Comparison of ENCODE assay signal across 12 mouse cellular contexts in genomic region chr4:40063751-40064456, GRCm38 (mm10).
DNase-seq lines count a peak whose midpoint lies in the region; ATAC-seq and TF ChIP-seq lines count a peak whose summit lies in the region.
"Had no signal": no experiment of that assay in that cellular context is flagged by ENCODE, and none has a peak within 500 bp of the region (broad histone marks: within the 10 kb centered on the region; RNA-seq: fewer than 3 reads in every experiment).

No protein-coding gene starts in this region.

- no peak overlapping the region for H3K27ac ChIP-seq in heart, embryonic 10.5 days
- H3K27ac ChIP-seq in liver, adult 2 months (replicated peaks; ENCODE audit: insufficient read depth, low read depth, low read length) = no peak overlapping the region
- peak overlapping the region; percentile 33 for H3K27ac ChIP-seq in forebrain, embryonic 16.5 days (ENCODE audit: low read length)
- H3K27ac ChIP-seq: embryonic facial prominence, embryonic 13.5 days had no signal

- no peak overlapping the region for H3K4me3 ChIP-seq in heart, embryonic 10.5 days
- no peak overlapping the region for H3K4me3 ChIP-seq in liver, adult 2 months (ENCODE audit: insufficient read depth, low read depth, low read length)
- H3K4me3 ChIP-seq in forebrain, embryonic 16.5 days (replicated peaks; ENCODE audit: low read length) = no peak overlapping the region
- H3K4me3 ChIP-seq: embryonic facial prominence, embryonic 13.5 days had no signal

- no peak for TF ChIP-seq POLR2A in liver, adult 2 months (IDR thresholded peaks at IDR 0.05; ENCODE audit: extremely low read depth, insufficient read depth, low read length)

- 80% methylated on average over 3 of the region's 3 CpGs for WGBS in heart, embryonic 10.5 days
- WGBS in liver, adult 2 months = 57% methylated on average over 3 of the region's 3 CpGs
- 62% methylated on average over 3 of the region's 3 CpGs for WGBS in forebrain, embryonic 16.5 days

- ATAC-seq in forebrain, embryonic 16.5 days = peak; percentile 83

- no peaks in the 10 kb centered on the region; the same call in 1 of the 2 replicates for H3K9me3 ChIP-seq in heart, embryonic 10.5 days
- no peaks in the 10 kb centered on the region for H3K9me3 ChIP-seq in forebrain, embryonic 16.5 days (ENCODE audit: control insufficient read depth, low read length)
- H3K9me3 ChIP-seq: embryonic facial prominence, embryonic 13.5 days; G1E had no signal

- no peaks in the 10 kb centered on the region for H3K36me3 ChIP-seq in heart, embryonic 10.5 days
- H3K36me3 ChIP-seq in liver, adult 2 months (ENCODE audit: control insufficient read depth, insufficient read depth, low read length) = no peaks in the 10 kb centered on the region
- no peaks in the 10 kb centered on the region for H3K36me3 ChIP-seq in forebrain, embryonic 16.5 days (ENCODE audit: control insufficient read depth, insufficient read depth)
- H3K36me3 ChIP-seq: embryonic facial prominence, embryonic 13.5 days; G1E had no signal

- H3K9ac ChIP-seq in liver, adult 2 months (ENCODE audit: low read depth, low read length) = no peak overlapping the region
- no peak overlapping the region for H3K9ac ChIP-seq in forebrain, embryonic 16.5 days (replicated peaks; ENCODE audit: low read depth, low read length)
- H3K9ac ChIP-seq: embryonic facial prominence, embryonic 13.5 days had no signal

- no peak overlapping the region for H3K4me2 ChIP-seq in forebrain, embryonic 16.5 days (ENCODE audit: low read length)
- H3K4me2 ChIP-seq: embryonic facial prominence, embryonic 13.5 days had no signal

- TF ChIP-seq CTCF in liver, adult 2 months (IDR thresholded peaks at IDR 0.05; ENCODE audit: low read depth, low read length) = no peak

- H3K27me3 ChIP-seq in heart, embryonic 10.5 days (ENCODE audit: insufficient read depth, poor library complexity, severe bottlenecking) = no peaks in the 10 kb centered on the region
- no peaks in the 10 kb centered on the region for H3K27me3 ChIP-seq in liver, adult 2 months (ENCODE audit: control insufficient read depth, insufficient read depth, low read length)
- no peaks in the 10 kb centered on the region for H3K27me3 ChIP-seq in forebrain, embryonic 16.5 days (replicated peaks; ENCODE audit: control insufficient read depth, insufficient read depth, low read length)
- H3K27me3 ChIP-seq: embryonic facial prominence, embryonic 13.5 days had no signal

- H3K4me1 ChIP-seq in heart, embryonic 10.5 days = no peaks in the 10 kb centered on the region
- H3K4me1 ChIP-seq in liver, adult 2 months (ENCODE audit: control insufficient read depth, insufficient read depth, low read length) = peaks cover 1% of the 10 kb centered on the region; the same call in 1 of the 2 replicates
- H3K4me1 ChIP-seq in forebrain, embryonic 16.5 days (replicated peaks; ENCODE audit: control insufficient read depth, insufficient read depth, low read length) = no peaks in the 10 kb centered on the region; the same call in 1 of the 2 replicates
- H3K4me1 ChIP-seq: embryonic facial prominence, embryonic 13.5 days had no signal

- peak; percentile 16 for DNase-seq in adrenal gland, adult 8-10 months
- no peak for DNase-seq in adrenal gland, postnatal 25 days
- peak; percentile 2 to 3 for DNase-seq in heart, adult 9 months (ENCODE audit: low spot score in 2 of 2)
- DNase-seq in heart, embryonic 10.5 days (ENCODE audit: low spot score) = no peak
- peak; percentile 29 for DNase-seq in liver, adult 2 months (ENCODE audit: extremely low read depth, low read depth, low spot score)
- no peak for DNase-seq in liver
- DNase-seq in urinary bladder, adult 18-20 months (ENCODE audit: low spot score in 2 of 2) = no peak
- DNase-seq: cerebellum, adult 2 months; thymus, adult 18-20 months had no signal

- no peaks in the 10 kb centered on the region for H3K79me2 ChIP-seq in liver, adult 2 months (ENCODE audit: control insufficient read depth, insufficient read depth, low read length)

Comparison
In these comparisons a context has a peak if more than half of its experiments do, and no peak if none do; other contexts are left out.
1. DNase-seq: peak in adrenal gland, adult 8-10 months (single experiment), heart, adult 9 months (2 of 2) and liver, adult 2 months (single experiment); none in adrenal gland, postnatal 25 days (single experiment), heart, embryonic 10.5 days (single experiment), liver (single experiment) and urinary bladder, adult 18-20 months (0 of 2).